Mouse (Mus musculus) liver, adult 2 months (tissue): ENCODE measurements around the gene Aatk.

Experiments
- CTCF ChIP-seq: fragments of 200-500 bp; IDR thresholded peaks from 2 replicates; pipeline ENCODE4 v1.5.1; 2011; ENCODE audit warnings: low read depth, low read length, control low read depth
- POLR2A ChIP-seq: fragments of 200-500 bp; IDR thresholded peaks from 2 replicates; pipeline ENCODE4 v1.6.1; 2011; ENCODE audit warnings: low read length, control low read depth; ENCODE audit not compliant: insufficient read depth; ENCODE audit errors: extremely low read depth

DNA sequence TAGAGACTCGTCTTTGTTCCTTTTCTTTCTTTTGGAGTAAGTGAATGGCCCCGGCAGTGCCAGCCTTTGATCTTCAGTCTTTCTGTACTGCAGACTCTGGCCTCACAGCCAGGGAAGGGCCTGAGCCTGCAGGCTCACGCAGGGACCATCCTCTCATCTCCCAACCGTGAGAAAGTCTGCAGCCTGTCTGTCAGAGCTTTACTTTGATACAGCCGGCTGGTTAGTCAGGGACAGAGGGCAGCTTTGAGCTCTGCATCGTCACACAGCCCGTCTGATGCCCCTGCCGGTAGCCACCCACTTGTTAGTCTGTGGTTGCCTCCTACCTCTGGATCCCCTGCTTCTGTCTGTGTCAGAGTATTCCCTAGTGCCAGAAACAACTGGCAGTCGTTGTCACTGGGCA is 81.9 kb downstream of the Aatk start:
- TF ChIP-seq POLR2A = no peak
- TF ChIP-seq CTCF = no peak
